Mouse (Mus musculus) embryonic facial prominence, embryonic 12.5 days (tissue): ENCODE results near the gene Olfr568. TPM values are rescaled to one million over a fixed set of nuclear protein-coding genes. Genes with fewer than 3 reads are reported as not detected.

Experiments
- polyA plus RNA-seq: library from polyadenylated mRNA; unstranded; fragments of >200 nt; fragmentation: Nextera tagmentation; extraction: Ambion mirVana; gene quantifications from 2 replicates; pipeline ENCODE4 v1.2.1, GENCODE M21; 2016

The Olfr568 gene
- polyA plus RNA-seq, 1 experiment from 2014 or later, result not detected

Other genes with a start within 250 kb of the Olfr568 start
- not detected in 2 replicates for gene Olfr554, start 238.7 kb upstream of the Olfr568 start, polyA plus RNA-seq
- not detected in 2 replicates for gene Olfr555, start 218.3 kb upstream of the Olfr568 start, polyA plus RNA-seq
- gene Olfr556, start 212.2 kb upstream of the Olfr568 start, polyA plus RNA-seq, result not detected in 2 replicates
- 16.4 and 17.4 TPM in 2 replicates for gene Trim68, start 189.8 kb upstream of the Olfr568 start, polyA plus RNA-seq
- gene Olfr557, start 181.2 kb upstream of the Olfr568 start, polyA plus RNA-seq, result not detected in 2 replicates
- 0.55 and 0.98 TPM in 2 replicates for gene Olfr558, start 174.9 kb upstream of the Olfr568 start, polyA plus RNA-seq
- gene Olfr33, start 158.1 kb upstream of the Olfr568 start, polyA plus RNA-seq, result not detected in 2 replicates
- gene Olfr559, start 149.6 kb upstream of the Olfr568 start, polyA plus RNA-seq, result not detected in 2 replicates
- gene Olfr560, start 117.8 kb upstream of the Olfr568 start, polyA plus RNA-seq, result not detected in 2 replicates
- 0.18 and 0.19 TPM in 2 replicates for gene Olfr78, start 117.7 kb upstream of the Olfr568 start, polyA plus RNA-seq
- gene Olfr561, start 105.9 kb upstream of the Olfr568 start, polyA plus RNA-seq, result not detected in 2 replicates
- not detected in 2 replicates for gene Olfr564, start 73.6 kb upstream of the Olfr568 start, polyA plus RNA-seq
- gene Olfr566, start 18.4 kb upstream of the Olfr568 start, polyA plus RNA-seq, result not detected in 2 replicates
- gene Olfr569, start 13.8 kb downstream of the Olfr568 start, polyA plus RNA-seq, result not detected in 2 replicates
- not detected in 2 replicates for gene Olfr570, start 17.5 kb downstream of the Olfr568 start, polyA plus RNA-seq
- 0.06 and 0.23 TPM in 2 replicates for gene Olfr571, start 40.4 kb downstream of the Olfr568 start, polyA plus RNA-seq
- not detected in 2 replicates for gene Olfr572, start 47.3 kb downstream of the Olfr568 start, polyA plus RNA-seq
- gene Olfr573-ps1, start 65.5 kb downstream of the Olfr568 start, polyA plus RNA-seq, result not detected in 2 replicates
- not detected in 2 replicates for gene Olfr574, start 71.3 kb downstream of the Olfr568 start, polyA plus RNA-seq
- gene Olfr575, start 81.7 kb downstream of the Olfr568 start, polyA plus RNA-seq, result not detected in 2 replicates
- not detected in 2 replicates for gene Olfr576, start 85.5 kb downstream of the Olfr568 start, polyA plus RNA-seq
- gene Olfr577, start 98.8 kb downstream of the Olfr568 start, polyA plus RNA-seq, result not detected in 2 replicates
- gene Olfr578, start 112.2 kb downstream of the Olfr568 start, polyA plus RNA-seq, result not detected in 2 replicates
- gene Olfr582, start 160.9 kb downstream of the Olfr568 start, polyA plus RNA-seq, result not detected in 2 replicates
- not detected in 2 replicates for gene Olfr583, start 174.2 kb downstream of the Olfr568 start, polyA plus RNA-seq
- gene Olfr584, start 204.8 kb downstream of the Olfr568 start, polyA plus RNA-seq, result not detected in 2 replicates
- not detected in 2 replicates for gene Olfr585, start 220.6 kb downstream of the Olfr568 start, polyA plus RNA-seq
- not detected in 2 replicates for gene Olfr586, start 248.5 kb downstream of the Olfr568 start, polyA plus RNA-seq